Mouse (Mus musculus): ENCODE measurements around the gene Foxred1.

DNA sequence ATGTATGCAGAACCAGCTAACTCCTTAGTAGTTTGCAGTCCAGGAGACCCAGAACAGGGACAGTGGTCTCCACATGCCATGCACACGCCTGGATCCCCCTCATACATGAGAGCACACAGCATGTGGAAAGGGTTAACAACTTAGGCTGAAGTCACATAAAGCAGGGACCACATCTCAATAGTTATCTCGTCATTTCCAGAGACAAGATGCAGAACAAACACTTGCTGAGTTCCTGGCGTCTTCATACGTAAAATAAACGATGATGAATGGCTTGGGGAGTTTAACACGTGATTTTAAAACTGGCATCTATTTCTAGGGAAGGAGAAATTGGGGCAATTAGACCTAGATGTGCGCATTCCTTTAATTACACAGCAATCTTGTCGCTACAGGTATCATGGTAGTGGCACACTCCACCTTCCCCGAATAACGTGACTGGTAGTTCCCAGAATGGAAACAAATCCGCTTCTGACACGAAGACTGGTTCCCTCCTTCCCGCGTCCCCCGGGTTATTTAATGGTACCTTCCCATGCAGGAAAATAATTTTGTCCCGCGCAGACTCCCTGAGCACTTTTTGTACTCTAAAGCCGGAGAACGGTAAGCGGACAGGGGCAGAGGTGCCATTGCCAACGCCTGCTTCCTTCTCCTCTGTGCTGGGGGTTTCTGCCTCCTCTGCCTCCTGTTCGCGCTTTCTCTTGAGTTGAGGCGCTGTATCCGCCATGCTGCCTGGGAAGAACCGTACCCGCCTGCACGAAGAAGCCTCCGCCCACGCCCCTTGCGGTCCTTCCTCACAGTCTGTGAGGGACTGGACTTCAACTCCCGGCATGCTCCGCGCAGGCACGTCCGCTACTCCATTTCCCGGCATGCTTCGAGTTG lies 35.4 kb downstream of the Foxred1 start, which contains the start of gene Dcps:
- TF ChIP-seq CTCF (IDR thresholded peaks at IDR 0.05; ENCODE audit: borderline replicate concordance, insufficient read depth, low read length) (no peak), POLR2A (IDR thresholded peaks at IDR 0.05; ENCODE audit: low read depth, low read length) (peak; percentile 80)

All from embryonic fibroblast, embryonic 13.5 days (primary cell).